Mouse (Mus musculus): ENCODE data around the gene Clec2e.

DNA sequence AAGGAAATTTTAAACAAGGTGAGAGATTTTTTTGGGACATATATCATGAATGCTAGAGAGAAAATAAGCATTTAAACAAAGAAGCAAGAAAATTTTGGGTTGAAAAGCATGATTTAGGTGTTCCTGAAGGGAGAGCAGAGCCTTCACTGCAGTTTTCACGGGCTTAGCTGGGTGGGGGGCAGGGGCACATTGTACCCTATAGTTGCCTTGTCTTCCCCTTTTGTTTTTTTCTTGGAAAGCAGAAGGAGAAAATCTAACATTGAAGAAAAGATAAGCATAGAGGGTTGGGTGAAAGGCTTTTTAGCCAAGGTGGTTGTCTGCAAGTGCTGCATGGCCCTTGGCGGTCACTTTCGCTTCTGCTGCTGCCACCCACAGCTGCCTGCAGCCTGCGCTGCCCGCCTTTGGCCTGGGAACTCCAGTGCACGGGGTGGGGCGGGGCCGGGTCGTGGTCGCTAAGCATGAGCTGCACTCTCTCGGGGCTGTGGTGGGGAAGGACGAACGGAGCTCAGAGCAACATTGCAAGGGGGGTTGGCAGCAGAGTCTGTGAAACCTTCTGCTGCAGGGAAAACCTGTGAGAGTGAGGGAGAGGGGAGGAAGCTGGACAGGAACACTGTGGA, 51.7 kb downstream of the Clec2e start:
- TF ChIP-seq CTCF (conservative IDR thresholded peaks at IDR 0.05; ENCODE audit: low read length) (no peak), NANOG (IDR thresholded peaks at IDR 0.05; ENCODE audit: borderline replicate concordance, low read length) (no peak), POU5F1 (IDR thresholded peaks at IDR 0.05; ENCODE audit: borderline replicate concordance, low read length) (no peak)

All from E14TG2a.4 (cell line).